Mouse (Mus musculus) lung, postnatal 4 days (tissue): ENCODE results near the gene Tgfbr3.

Source experiments
- DNase-seq, 2 experiments: peaks; one replicate each; pipeline ENCODE4 v3.0.0; 2021

Tgfbr3 gene

GRCm38 (mm10) chr5:107289234-107289764 is at the start of gene Tgfbr3:
Gene Tgfbr3, minus strand, starts transcription at chr5:107289629.
- DNase-seq, result peak; percentile 90 to 93

- no peak for DNase-seq
Observed at GRCm38 (mm10) chr5:107330916-107331421, 41.5 kb upstream of the Tgfbr3 start, which contains the start of gene Brdt. Gene Brdt, plus strand, starts transcription at chr5:107331159.

GRCm38 (mm10) chr5:107320703-107321102 is 31.3 kb upstream of the Tgfbr3 start:
- peak in 1 of 2 experiments; percentile 18 for DNase-seq

- DNase-seq, result no peak
Observed at GRCm38 (mm10) chr5:107317141-107317540, 27.7 kb upstream of the Tgfbr3 start.

- DNase-seq, result no peak
Observed at GRCm38 (mm10) chr5:107307432-107307831, 18.0 kb upstream of the Tgfbr3 start.

GRCm38 (mm10) chr5:107304117-107304825 is 14.8 kb upstream of the Tgfbr3 start:
- no peak for DNase-seq

- peak; percentile 17 to 51 for DNase-seq
Observed at GRCm38 (mm10) chr5:107303350-107303861, 14.0 kb upstream of the Tgfbr3 start.

GRCm38 (mm10) chr5:107298854-107299253 is 9.4 kb upstream of the Tgfbr3 start:
- DNase-seq, result no peak

- no peak for DNase-seq
Observed at GRCm38 (mm10) chr5:107296512-107297322, 7.3 kb upstream of the Tgfbr3 start.

- DNase-seq, result peak; percentile 21 to 47
Observed at GRCm38 (mm10) chr5:107295817-107296511, 6.5 kb upstream of the Tgfbr3 start.

- DNase-seq, result peak; percentile 43 to 55
Observed at GRCm38 (mm10) chr5:107295061-107295816, 5.8 kb upstream of the Tgfbr3 start.

- no peak for DNase-seq
Observed at GRCm38 (mm10) chr5:107294041-107294440, 4.6 kb upstream of the Tgfbr3 start.

- no peak for DNase-seq
Observed at GRCm38 (mm10) chr5:107289986-107290385, 557 bp upstream of the Tgfbr3 start.

GRCm38 (mm10) chr5:107288427-107289233 is 799 bp downstream of the Tgfbr3 start:
- DNase-seq, result no peak

GRCm38 (mm10) chr5:107287908-107288267 is 1.5 kb downstream of the Tgfbr3 start:
- no peak for DNase-seq

- DNase-seq, result peak; percentile 64 to 78
Observed at GRCm38 (mm10) chr5:107287254-107287907, 2.0 kb downstream of the Tgfbr3 start.

- DNase-seq, result no peak
Observed at GRCm38 (mm10) chr5:107285563-107285962, 3.9 kb downstream of the Tgfbr3 start.

GRCm38 (mm10) chr5:107283935-107284524 is 5.4 kb downstream of the Tgfbr3 start:
- DNase-seq, result peak in 1 of 2 experiments; percentile 15

- peak in 1 of 2 experiments; percentile 5 for DNase-seq
Observed at GRCm38 (mm10) chr5:107282561-107283307, 6.7 kb downstream of the Tgfbr3 start.
